28 mouse cellular contexts compared by ENCODE assay signal in genomic region chrX:73341473-73341872, GRCm38 (mm10). TPM values are rescaled to one million over a fixed set of nuclear protein-coding genes. Genes with fewer than 3 reads are reported as not detected.
DNase-seq lines count a peak whose midpoint lies in the region; TF ChIP-seq lines count a peak whose summit lies in the region.
"Had no signal": no experiment of that assay in that cellular context is flagged by ENCODE, and none has a peak within 500 bp of the region (broad histone marks: within the 10 kb centered on the region; RNA-seq: fewer than 3 reads in every experiment).

No protein-coding gene starts in this region.

- H3K27ac ChIP-seq in CH12.LX (ENCODE audit: insufficient read depth, low read depth), result no peak overlapping the region
- H3K27ac ChIP-seq: embryonic facial prominence, embryonic 13.5 days; embryonic facial prominence, embryonic 15.5 days; forebrain, embryonic 10.5 days; forebrain, embryonic 12.5 days had no signal

- peak; percentile 41 for DNase-seq in 416B (ENCODE audit: low read depth)
- DNase-seq in CH12.LX (ENCODE audit: extremely low read depth), result no peak
- peak; percentile 53 for DNase-seq in MEL-GATA-1-ER (ENCODE audit: extremely low read depth, low read depth)
- DNase-seq in layer of hippocampus, postnatal 25 days (ENCODE audit: extremely low spot score in 1 of 2, low spot score in 1 of 2), result no peak
- DNase-seq in cerebellum, adult 11 months, result no peak
- DNase-seq in gastrocnemius, postnatal 25 days, result no peak
- DNase-seq: adrenal gland, adult 2 months; adrenal gland, postnatal 10 days; adrenal gland, postnatal 25 days; B cell, adult 2 months; cerebellum, adult 2 months; cerebellum, adult 9-10 months; cerebellum, postnatal 10 days; cerebellum, postnatal 25 days had no signal

- H3K27me3 ChIP-seq in CH12.LX (replicated peaks), result no peaks in the 10 kb centered on the region

- peak overlapping the region; percentile 50; the same call in 1 of the 2 replicates for H3K4me2 ChIP-seq in CH12.LX (ENCODE audit: insufficient read depth, low read depth, poor library complexity, severe bottlenecking)

- no peak overlapping the region for H3K9ac ChIP-seq in CH12.LX (ENCODE audit: insufficient read depth, low read depth)
- H3K9ac ChIP-seq: embryonic facial prominence, embryonic 13.5 days; embryonic facial prominence, embryonic 15.5 days; forebrain, embryonic 12.5 days had no signal

- TF ChIP-seq EP300 in CH12.LX (IDR thresholded peaks at IDR 0.05; ENCODE audit: low read length), result no peak

- H3K4me1 ChIP-seq in CH12.LX (ENCODE audit: control insufficient read depth in 1 of 2, insufficient read depth in 2 of 2), result peaks cover 0 to 14% of the 10 kb centered on the region in 2 experiments; a peak in 2 of 4 replicates
- H3K4me1 ChIP-seq: embryonic facial prominence, embryonic 15.5 days had no signal

- peaks cover 0 to 9% of the 10 kb centered on the region in 2 experiments for H3K36me3 ChIP-seq in CH12.LX (replicated peaks in 1 of 2; ENCODE audit: control insufficient read depth in 1 of 2, insufficient read depth in 1 of 2, low read length in 1 of 2)
- H3K36me3 ChIP-seq: embryonic facial prominence, embryonic 13.5 days; embryonic facial prominence, embryonic 15.5 days; forebrain, embryonic 12.5 days had no signal

- no peaks in the 10 kb centered on the region for H3K9me3 ChIP-seq in CH12.LX (replicated peaks; ENCODE audit: low read length)
- H3K9me3 ChIP-seq: embryonic facial prominence, embryonic 13.5 days; embryonic facial prominence, embryonic 15.5 days; forebrain, embryonic 10.5 days; forebrain, embryonic 12.5 days had no signal

- H3K4me3 ChIP-seq in CH12.LX (replicated peaks in 1 of 3; ENCODE audit: low read depth in 2 of 3, low read length in 2 of 3, poor library complexity in 1 of 3), result no peak overlapping the region
- H3K4me3 ChIP-seq: erythroblast, embryonic 14.5 days had no signal

- peaks cover 21% of the 10 kb centered on the region for H3K79me2 ChIP-seq in CH12.LX (replicated peaks; ENCODE audit: control insufficient read depth, extremely low read depth, insufficient read depth, poor library complexity, severe bottlenecking)

- in situ Hi-C loops in CH12.LX (cut with MboI; ENCODE audit: low pct_ligation_motif_present, low pct_unique_long_range_greater_than_20kb, low sequenced_read_pairs), result no loop called here

- no peak for TF ChIP-seq POLR2A in CH12.LX (IDR thresholded peaks at IDR 0.05; ENCODE audit: low read depth, low read length)

- dilution Hi-C loops in CH12.LX (cut with MboI; ENCODE audit: extremely low pct_ligation_motif_present, extremely low pct_unique_long_range_greater_than_20kb, low sequenced_read_pairs), result no loop called here

- no peak for TF ChIP-seq RAD21 in CH12.LX (IDR thresholded peaks at IDR 0.05; ENCODE audit: low read depth, low read length)

- TF ChIP-seq CTCF in CH12.LX (conservative IDR thresholded peaks at IDR 0.05 in 1 of 2, IDR thresholded peaks at IDR 0.05 in 1 of 2; ENCODE audit: low read depth in 2 of 2, low read length in 2 of 2), result no peak

TF ChIP-seq in CH12.LX, 34 proteins besides CTCF, POLR2A, EP300 and RAD21:
- TF ChIP-seq ZC3H11A (IDR thresholded peaks at IDR 0.05; ENCODE audit: low read depth, low read length) (no peak), IRF4 (IDR thresholded peaks at IDR 0.05; ENCODE audit: low read depth, low read length) (no peak), ZMIZ1 (IDR thresholded peaks at IDR 0.05; ENCODE audit: low read depth, low read length) (no peak), ZNF384 (IDR thresholded peaks at IDR 0.05; ENCODE audit: low read depth, low read length) (no peak), MAZ (IDR thresholded peaks at IDR 0.05; ENCODE audit: low read depth, low read length) (no peak), NELFE (IDR thresholded peaks at IDR 0.05; ENCODE audit: low read depth, low read length) (no peak), POLR2AphosphoS2 (IDR thresholded peaks at IDR 0.05; ENCODE audit: low read depth, low read length) (no peak), TBP (conservative IDR thresholded peaks at IDR 0.05; ENCODE audit: low read depth, low read length) (no peak), ELF1 (IDR thresholded peaks at IDR 0.05; ENCODE audit: low read depth, low read length) (no peak), MYC (IDR thresholded peaks at IDR 0.05; ENCODE audit: low read depth, low read length) (no peak), TCF12 (IDR thresholded peaks at IDR 0.05; ENCODE audit: low read depth, low read length) (no peak), SIN3A (IDR thresholded peaks at IDR 0.05; ENCODE audit: low read length) (no peak), E2F4 (IDR thresholded peaks at IDR 0.05; ENCODE audit: insufficient replicate concordance, low read depth, low read length) (no peak), MEF2A (IDR thresholded peaks at IDR 0.05; ENCODE audit: borderline replicate concordance, low read depth, low read length) (no peak), HCFC1 (IDR thresholded peaks at IDR 0.05; ENCODE audit: low read depth, low read length) (no peak), UBTF (IDR thresholded peaks at IDR 0.05; ENCODE audit: low read depth, low read length) (no peak), USF1 (IDR thresholded peaks at IDR 0.05; ENCODE audit: low read depth, low read length) (no peak), PAX5 (IDR thresholded peaks at IDR 0.05; ENCODE audit: low read length) (no peak)

RNA-seq across cellular contexts. Expression of gene Zfp275, which starts 0.9 kb away (rescaled TPM):
- total RNA-seq in CH12.LX (2012; rRNA removed) (15.5 and 16.1 TPM in 2 replicates), CH12.LX (2014; rRNA removed) (19.1 and 19.9 TPM in 2 replicates)
- polyA plus RNA-seq in CH12.LX (2012; ENCODE audit: insufficient read length, low read depth), result 15.1 and 17.9 TPM in 2 replicates
- 10 to 100 TPM; 11.2 to 12.2 TPM for total RNA-seq in layer of hippocampus, postnatal 25 days (2021)
- total RNA-seq in gastrocnemius, postnatal 25 days (2021), result 1 to 10 TPM; 4.4 to 5.9 TPM

RNA-seq across cellular contexts. Expression of gene Gm45015, which starts 4.8 kb away (rescaled TPM):
- total RNA-seq in CH12.LX (2012; rRNA removed) (not detected in 2 replicates), CH12.LX (2014; rRNA removed) (not detected in 2 replicates)
- not detected in 2 replicates for polyA plus RNA-seq in CH12.LX (2012; ENCODE audit: insufficient read length, low read depth)
- not detected for total RNA-seq in layer of hippocampus, postnatal 25 days (2021)
- not detected for total RNA-seq in gastrocnemius, postnatal 25 days (2021)
- total RNA-seq: adrenal gland, adult 2 months; adrenal gland, postnatal 10 days; adrenal gland, postnatal 25 days; adrenal gland, postnatal 4 days; ES-E14 had no signal
- polyA plus RNA-seq: adrenal gland, adult 2 months; brain, embryonic 14.5 days; CD4-positive, CD25-positive, alpha-beta regulatory T cell, adult 4 months; cerebellum, adult 2 months; cortical plate, adult 2 months; embryonic facial prominence, embryonic 11.5 days; embryonic facial prominence, embryonic 13.5 days; embryonic facial prominence, embryonic 15.5 days; erythroblast, embryonic 14.5 days; forebrain, embryonic 10.5 days; forebrain, embryonic 12.5 days; forebrain, embryonic 14.5 days; forebrain, embryonic 16.5 days; frontal cortex, adult 2 months had no signal

RNA-seq across cellular contexts. Expression of gene Xlr5a, which starts 48.7 kb away (rescaled TPM):
- total RNA-seq in CH12.LX (2012; rRNA removed) (not detected in 2 replicates), CH12.LX (2014; rRNA removed) (0.20 TPM in 1 of 2 replicates, not detected in the other)
- polyA plus RNA-seq in CH12.LX (2012; ENCODE audit: insufficient read length, low read depth), result not detected in 2 replicates
- total RNA-seq in layer of hippocampus, postnatal 25 days (2021), result not detected
- not detected for total RNA-seq in gastrocnemius, postnatal 25 days (2021)
- total RNA-seq: adrenal gland, postnatal 4 days had no signal
- polyA plus RNA-seq: adrenal gland, adult 2 months; brain, embryonic 14.5 days; CD4-positive, CD25-positive, alpha-beta regulatory T cell, adult 4 months; cerebellum, adult 2 months; cortical plate, adult 2 months; embryonic facial prominence, embryonic 11.5 days; embryonic facial prominence, embryonic 13.5 days; embryonic facial prominence, embryonic 15.5 days; erythroblast, embryonic 14.5 days; forebrain, embryonic 10.5 days; forebrain, embryonic 12.5 days; forebrain, embryonic 14.5 days; forebrain, embryonic 16.5 days; frontal cortex, adult 2 months had no signal

RNA-seq across cellular contexts. Expression of gene Xlr5c, which starts 48.7 kb away (rescaled TPM):
- total RNA-seq in CH12.LX (2012; rRNA removed) (0.13 and 0.17 TPM in 2 replicates), CH12.LX (2014; rRNA removed) (0.16 and 0.38 TPM in 2 replicates)
- polyA plus RNA-seq in CH12.LX (2012; ENCODE audit: insufficient read length, low read depth), result 0.51 and 0.63 TPM in 2 replicates
- not detected for total RNA-seq in layer of hippocampus, postnatal 25 days (2021)
- not detected for total RNA-seq in gastrocnemius, postnatal 25 days (2021)
- total RNA-seq: adrenal gland, adult 2 months; adrenal gland, postnatal 25 days; adrenal gland, postnatal 4 days had no signal
- polyA plus RNA-seq: adrenal gland, adult 2 months; brain, embryonic 14.5 days; cerebellum, adult 2 months; cortical plate, adult 2 months; embryonic facial prominence, embryonic 11.5 days; embryonic facial prominence, embryonic 13.5 days; embryonic facial prominence, embryonic 15.5 days; erythroblast, embryonic 14.5 days; forebrain, embryonic 10.5 days; forebrain, embryonic 12.5 days; forebrain, embryonic 14.5 days; forebrain, embryonic 16.5 days; frontal cortex, adult 2 months had no signal

RNA-seq across cellular contexts. Expression of gene Gm18336, which starts 57.1 kb away (rescaled TPM):
- total RNA-seq in CH12.LX (2012; rRNA removed), result not detected in 2 replicates
- total RNA-seq in CH12.LX (2014; rRNA removed), result not detected in 2 replicates
- not detected in 2 replicates for polyA plus RNA-seq in CH12.LX (2012; ENCODE audit: insufficient read length, low read depth)
- total RNA-seq in layer of hippocampus, postnatal 25 days (2021), result under 1 TPM in 1 of 2 experiments, not detected in 1; 0.16 TPM
- total RNA-seq in gastrocnemius, postnatal 25 days (2021), result not detected
- total RNA-seq: adrenal gland, adult 2 months; adrenal gland, postnatal 10 days; adrenal gland, postnatal 25 days; adrenal gland, postnatal 4 days had no signal
- polyA plus RNA-seq: CD4-positive, CD25-positive, alpha-beta regulatory T cell, adult 4 months; embryonic facial prominence, embryonic 11.5 days; embryonic facial prominence, embryonic 13.5 days; erythroblast, embryonic 14.5 days; forebrain, embryonic 10.5 days; forebrain, embryonic 12.5 days; forebrain, embryonic 14.5 days; forebrain, embryonic 16.5 days had no signal

Comparison
In these comparisons a context has a peak if more than half of its experiments do, and no peak if none do; other contexts are left out.
1. DNase-seq: peak in 416B (single experiment) and MEL-GATA-1-ER (single experiment); none in CH12.LX (single experiment), layer of hippocampus, postnatal 25 days (0 of 2), cerebellum, adult 11 months (single experiment) and gastrocnemius, postnatal 25 days (single experiment).